Mouse (Mus musculus) E14TG2a.4 (cell line): ENCODE measurements around the gene Adgrl3.

ENCODE experiments used
- CTCF ChIP-seq: conservative IDR thresholded peaks from 2 replicates; pipeline ENCODE4 v1.5.1; 2014; ENCODE audit warnings: low read length
- NANOG ChIP-seq: IDR thresholded peaks from 2 replicates; pipeline ENCODE4 v1.6.1; 2014; ENCODE audit warnings: borderline replicate concordance, low read length, mixed read lengths
- POU5F1 ChIP-seq: IDR thresholded peaks from 2 replicates; pipeline ENCODE4 v1.6.1; 2014; ENCODE audit warnings: low read length, borderline replicate concordance

DNA sequence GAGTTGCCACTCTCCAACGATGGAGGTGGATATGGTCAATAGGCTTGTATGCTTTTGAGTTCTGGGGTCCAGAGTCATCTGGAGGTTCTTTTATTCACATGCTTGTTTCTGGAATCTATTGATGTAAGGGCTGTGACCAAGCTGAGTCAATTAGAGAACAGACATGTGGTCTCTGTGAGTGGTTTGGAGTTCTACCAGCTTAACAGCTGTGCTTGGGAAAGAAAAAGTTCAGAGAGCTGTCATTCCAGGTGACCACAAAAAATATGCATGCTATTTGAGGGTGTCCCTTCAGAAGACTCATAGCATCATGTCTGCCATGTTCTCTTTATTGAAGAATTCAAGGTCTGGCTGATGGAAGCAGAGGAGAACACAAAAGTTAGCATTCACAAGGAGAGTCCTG lies 53.9 kb downstream of the Adgrl3 start:
- no peak for TF ChIP-seq CTCF
- no peak for TF ChIP-seq NANOG
- TF ChIP-seq POU5F1 = no peak
